Mouse (Mus musculus) stomach, postnatal 0 days (tissue): ENCODE results near the gene Cldn20. TPM values are rescaled to one million over a fixed set of nuclear protein-coding genes. Genes with fewer than 3 reads are reported as not detected.

Source experiments
- ATAC-seq: fragments of 200-750 bp; cut with Nextera tagmentation; 2 replicates; pipeline ENCODE4 v1.8.0; 2017; ENCODE audit not compliant: low FRiP score, low TSS enrichment
- DNase-seq: peaks from one replicate; pipeline ENCODE4 v3.0.0-alpha.2; 2016; ENCODE audit warnings: low spot score
- H3K27ac ChIP-seq: fragments of 300-500 bp; sonication (generic); replicated peaks from 2 replicates; pipeline ENCODE4 v1.5.1; 2014; ENCODE audit warnings: mild to moderate bottlenecking, control low read depth
- H3K27me3 ChIP-seq: fragments of 300-500 bp; sonication (generic); 2 replicates; pipeline ENCODE4 v1.6.1; 2014; ENCODE audit warnings: low read length; ENCODE audit not compliant: control insufficient read depth, insufficient read depth
- H3K36me3 ChIP-seq: fragments of 300-500 bp; sonication (generic); 2 replicates; pipeline ENCODE4 v1.6.1; 2014; ENCODE audit warnings: low read length, mixed read lengths; ENCODE audit not compliant: control insufficient read depth, insufficient read depth
- H3K4me1 ChIP-seq: fragments of 300-500 bp; sonication (generic); replicated peaks from 2 replicates; pipeline ENCODE4 v1.6.1; 2014; ENCODE audit warnings: antibody characterized with exemption; ENCODE audit not compliant: control insufficient read depth, insufficient read depth
- H3K4me2 ChIP-seq: fragments of 300-500 bp; sonication (generic); replicated peaks from 2 replicates; pipeline ENCODE4 v1.6.1; 2014; ENCODE audit warnings: low read depth, mild to moderate bottlenecking, control low read depth, moderate library complexity
- H3K4me3 ChIP-seq: fragments of 300-500 bp; sonication (generic); 2 replicates; pipeline ENCODE4 v1.5.1; 2014; ENCODE audit warnings: low read depth, low read length, control low read depth
- H3K9ac ChIP-seq: fragments of 300-500 bp; sonication (generic); 2 replicates; pipeline ENCODE4 v1.6.1; 2014; ENCODE audit warnings: mild to moderate bottlenecking, low read length, control low read depth, mixed read lengths
- H3K9me3 ChIP-seq: fragments of 300-500 bp; sonication (generic); 2 replicates; pipeline ENCODE4 v1.6.1; 2016; ENCODE audit warnings: low read length; ENCODE audit not compliant: control insufficient read depth
- CTCF ChIP-seq: IDR thresholded peaks from 2 replicates; pipeline ENCODE4 v1.5.1; 2016; ENCODE audit warnings: antibody characterized with exemption, low read depth, mild to moderate bottlenecking, moderate library complexity
- EP300 ChIP-seq: optimal IDR thresholded peaks from 2 replicates; pipeline ENCODE3; 2016; ENCODE audit warnings: antibody characterized with exemption
- WGBS: fragments of 180-500 bp; shearing (Covaris S2); extraction: QIAGEN DNeasy Blood & Tissue Kit; methylation state at CpG from one replicate; pipeline ENCODE4 v1.1.7; 2014; 5-methylcytosine and 5-hydroxymethylcytosine counted together
- polyA plus RNA-seq: library from polyadenylated mRNA; unstranded; fragments of >200 nt; fragmentation: Nextera tagmentation; extraction: Ambion mirVana; gene quantifications from 2 replicates; pipeline ENCODE4 v1.2.1, GENCODE M21; 2015

Gene Cldn20
- polyA plus RNA-seq, 1 experiment from 2014 or later = not detected

DNA sequence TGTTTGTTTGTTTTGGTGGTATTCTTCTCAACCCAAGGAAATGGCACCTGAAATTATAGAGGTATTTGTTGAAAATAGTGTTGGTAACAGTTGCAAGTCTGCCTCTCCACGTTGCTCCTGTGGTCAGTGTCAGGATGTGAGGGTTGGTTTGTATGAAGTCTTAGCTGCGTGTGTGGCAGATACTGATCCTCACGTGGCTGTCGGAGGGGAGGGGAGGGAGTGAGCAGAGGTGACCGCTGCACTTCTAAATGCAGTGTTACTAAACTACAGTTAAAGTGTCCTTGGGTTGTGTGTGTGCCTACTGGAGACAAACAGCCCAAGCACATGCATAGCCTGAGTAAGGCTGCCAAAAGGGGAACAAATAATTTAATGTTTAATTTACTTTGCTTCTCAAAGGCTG is 41.3 kb upstream of the Cldn20 start:
- Histone ChIP-seq H3K4me2 (no peak overlapping the region), H3K9ac (no peak overlapping the region), H3K4me1 (no peaks in the 10 kb centered on the region), H3K9me3 (no peaks in the 10 kb centered on the region), H3K36me3 (no peaks in the 10 kb centered on the region), H3K27ac (no peak overlapping the region), H3K27me3 (no peaks in the 10 kb centered on the region), H3K4me3 (no peak overlapping the region)
- TF ChIP-seq CTCF = no peak
- 58% methylated on average over 5 of the region's 5 CpGs for WGBS
- no peak for DNase-seq
- no peak for ATAC-seq

DNA sequence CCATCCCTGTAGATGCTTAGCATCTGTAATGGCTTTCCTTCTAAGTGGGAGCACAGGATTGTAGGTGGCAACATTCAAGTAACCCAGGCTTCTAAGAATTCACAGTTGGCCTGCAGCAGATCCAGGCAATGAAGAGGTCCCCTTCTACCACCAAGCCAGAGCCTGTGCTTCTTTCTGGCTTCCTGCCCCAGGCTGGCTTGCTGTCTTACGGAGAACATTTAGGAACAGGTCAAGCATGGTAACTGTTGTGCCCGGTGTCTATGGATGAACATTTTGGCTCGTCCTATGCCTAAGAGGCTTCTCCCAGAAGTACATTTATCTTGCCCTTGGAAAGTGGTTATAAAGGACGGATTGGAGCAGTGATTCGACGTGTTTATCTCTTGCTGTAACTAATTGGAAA is 40.7 kb upstream of the Cldn20 start:
- H3K4me2 ChIP-seq = no peak overlapping the region
- H3K27ac ChIP-seq = no peak overlapping the region
- DNase-seq (no peak), ATAC-seq (no peak)
- WGBS = 71% methylated on average over 6 of the region's 6 CpGs
- TF ChIP-seq EP300 (no peak), CTCF (no peak)
- no peaks in the 10 kb centered on the region for H3K4me1 ChIP-seq
- no peak overlapping the region for H3K9ac ChIP-seq
- H3K9me3 ChIP-seq = no peaks in the 10 kb centered on the region
- H3K4me3 ChIP-seq = no peak overlapping the region
- no peaks in the 10 kb centered on the region for H3K27me3 ChIP-seq
- no peaks in the 10 kb centered on the region for H3K36me3 ChIP-seq

DNA sequence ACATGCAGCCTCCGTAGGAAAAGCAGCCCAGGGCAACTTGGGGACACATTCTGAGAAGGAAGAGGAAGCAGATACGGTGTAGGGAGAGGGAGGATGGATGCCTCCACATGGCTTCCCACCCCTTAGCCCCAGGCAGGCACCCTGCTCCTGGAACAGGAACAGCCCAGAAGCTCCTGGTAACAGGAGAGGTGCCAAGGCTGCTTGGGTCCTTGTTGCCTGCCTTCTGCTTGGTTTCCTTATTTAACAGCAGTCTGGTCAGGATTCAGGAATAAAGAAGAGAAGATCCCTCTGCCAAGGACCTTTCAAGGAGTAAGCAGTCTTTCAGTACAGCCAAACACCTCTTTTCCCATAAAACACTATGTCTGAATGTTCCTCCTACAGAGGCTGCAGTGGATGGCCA is 36.8 kb upstream of the Cldn20 start:
- Histone ChIP-seq H3K4me3 (no peak overlapping the region), H3K36me3 (no peaks in the 10 kb centered on the region), H3K27ac (no peak overlapping the region), H3K4me2 (no peak overlapping the region), H3K9ac (no peak overlapping the region), H3K4me1 (no peaks in the 10 kb centered on the region), H3K9me3 (no peaks in the 10 kb centered on the region), H3K27me3 (no peaks in the 10 kb centered on the region)
- no peak for DNase-seq
- no peak for ATAC-seq
- TF ChIP-seq EP300 (no peak), CTCF (no peak)
- WGBS = 58% methylated on average over 2 of the region's 2 CpGs

DNA sequence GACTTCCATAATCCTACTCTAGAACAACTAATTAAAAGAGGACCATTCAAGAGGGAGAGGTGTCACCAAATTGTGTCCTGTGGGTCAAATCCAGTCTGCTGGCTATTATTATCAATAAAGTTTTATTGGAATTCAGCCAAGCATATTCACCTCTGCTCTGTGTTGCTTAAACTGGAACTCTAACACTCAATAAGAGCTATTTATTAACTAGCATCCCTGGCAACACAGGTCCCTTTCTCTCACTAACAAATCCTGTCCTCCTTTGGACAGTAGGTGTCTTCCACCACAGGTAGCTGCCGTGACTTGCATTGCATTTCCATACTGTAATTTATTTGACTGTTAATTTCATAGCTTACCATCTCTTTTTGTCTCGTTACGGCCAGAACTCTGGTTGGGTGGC is 36.3 kb upstream of the Cldn20 start:
- Histone ChIP-seq H3K36me3 (no peaks in the 10 kb centered on the region), H3K4me1 (no peaks in the 10 kb centered on the region), H3K4me2 (no peak overlapping the region), H3K27ac (no peak overlapping the region), H3K27me3 (no peaks in the 10 kb centered on the region), H3K4me3 (no peak overlapping the region), H3K9ac (no peak overlapping the region), H3K9me3 (no peaks in the 10 kb centered on the region)
- no peak for ATAC-seq
- WGBS = 91% methylated on average over 3 of the region's 3 CpGs
- DNase-seq = no peak
- no peak for TF ChIP-seq CTCF
- no peak for TF ChIP-seq EP300

DNA sequence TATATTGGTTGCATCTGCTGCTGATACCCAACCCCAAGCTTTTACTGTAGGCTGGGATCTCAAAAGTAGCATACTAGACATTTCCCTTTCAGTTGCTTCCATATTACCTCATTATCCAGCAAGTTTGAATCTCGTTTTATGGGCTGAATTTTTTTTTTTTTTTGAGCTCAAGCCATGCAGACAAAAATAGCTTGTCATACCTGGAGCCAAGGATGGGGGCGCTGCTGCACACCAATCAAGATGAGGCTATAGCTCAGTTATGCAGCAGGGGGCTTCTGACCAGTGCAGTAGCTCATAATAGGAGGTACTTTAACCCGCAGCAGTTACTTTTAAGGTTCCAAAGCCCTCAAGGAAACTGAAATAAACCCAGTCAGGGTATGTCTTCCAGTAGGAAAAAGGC is 34.3 kb upstream of the Cldn20 start:
- WGBS = 30% methylated on average over 3 of the region's 3 CpGs
- H3K4me1 ChIP-seq = no peaks in the 10 kb centered on the region
- H3K36me3 ChIP-seq = no peaks in the 10 kb centered on the region
- H3K27ac ChIP-seq = no peak overlapping the region
- DNase-seq (peak; percentile 58), ATAC-seq (no peak)
- no peak overlapping the region for H3K4me2 ChIP-seq
- H3K4me3 ChIP-seq = no peak overlapping the region
- no peaks in the 10 kb centered on the region for H3K9me3 ChIP-seq
- no peaks in the 10 kb centered on the region for H3K27me3 ChIP-seq
- H3K9ac ChIP-seq = no peak overlapping the region
- TF ChIP-seq EP300 (no peak), CTCF (peak; percentile 67)

DNA sequence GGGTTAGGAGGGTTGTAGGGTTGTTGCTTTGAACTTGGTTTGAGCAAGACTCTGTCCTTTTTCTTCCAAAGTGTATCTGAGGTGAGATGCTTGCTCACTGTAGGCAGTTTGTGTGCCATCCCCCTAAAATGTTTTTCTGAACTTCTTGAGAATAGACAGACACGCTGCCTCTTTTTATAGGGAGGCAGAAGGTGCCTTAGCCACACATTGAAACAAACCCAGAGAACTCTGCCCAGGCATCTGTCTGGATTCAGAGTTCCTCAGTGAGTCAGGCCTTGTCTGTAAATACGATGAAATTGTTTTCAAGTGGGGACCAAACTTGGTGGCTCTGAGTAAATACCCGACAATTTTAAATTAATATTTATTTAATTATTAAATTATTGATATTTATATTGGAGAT is 33.8 kb upstream of the Cldn20 start:
- 86% methylated on average over 3 of the region's 3 CpGs for WGBS
- Histone ChIP-seq H3K9me3 (no peaks in the 10 kb centered on the region), H3K36me3 (no peaks in the 10 kb centered on the region), H3K9ac (no peak overlapping the region), H3K4me2 (no peak overlapping the region), H3K4me1 (no peaks in the 10 kb centered on the region), H3K4me3 (no peak overlapping the region), H3K27me3 (no peaks in the 10 kb centered on the region), H3K27ac (no peak overlapping the region)
- ATAC-seq (no peak), DNase-seq (no peak)
- TF ChIP-seq CTCF = no peak
- TF ChIP-seq EP300 = no peak
